Mouse (Mus musculus) adrenal gland, postnatal 14 days (tissue): ENCODE data around the gene Fcer1g. TPM values are rescaled to one million over a fixed set of nuclear protein-coding genes. Genes with fewer than 3 reads are reported as not detected.

Experiments used
- DNase-seq: peaks from one replicate; pipeline ENCODE4 v3.0.0; 2021; ENCODE audit warnings: mixed read lengths
- long read RNA-seq, 2 experiments: library from polyadenylated mRNA; stranded (forward); transcript quantifications; one replicate each; pipeline ENCODE4 v2.0.0; 2021
- total RNA-seq: library from RNA; stranded (reverse); gene quantifications from 2 replicates; pipeline ENCODE4 v1.2.3, GENCODE M21; 2021

The Fcer1g gene
- total RNA-seq: 13.4 and 18.8 TPM in 2 replicates
- long read RNA-seq, experiment 1, partial matches to known transcripts: 0 of 2 reads
- long read RNA-seq, experiment 1, other reads (novel, unspliced or antisense): 0 of 2 reads
- long read RNA-seq, experiment 2, transcript Fcer1g-201 (5 exons, 674 nt): major isoform, 7 of 8 reads
- long read RNA-seq, experiment 2, partial matches to known transcripts: 0 of 8 reads
- long read RNA-seq, experiment 2, other reads (novel, unspliced or antisense): 1 of 8 reads

DNA sequence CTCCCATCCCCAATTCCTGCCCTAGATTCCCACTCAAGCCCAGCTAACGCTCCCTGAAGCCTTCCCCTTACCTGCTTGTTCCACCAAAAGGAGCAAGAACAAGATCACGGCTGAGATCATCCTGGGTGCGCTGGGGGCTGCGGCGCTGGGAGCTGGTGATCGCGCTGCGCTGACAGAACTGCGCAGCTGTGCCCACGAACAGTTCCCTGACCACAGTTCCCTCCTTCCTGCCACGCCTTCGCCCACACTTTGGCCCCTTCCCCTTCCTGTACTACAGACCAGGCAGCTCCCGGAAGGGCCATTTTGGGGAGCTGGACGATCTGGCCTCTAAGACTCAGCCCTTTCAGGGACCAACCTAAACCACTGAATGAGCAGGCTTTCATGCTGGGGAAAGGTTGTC, at the start of gene Fcer1g:
Fcer1g (minus strand) TSS at position 240 of the 400 bp plus-strand sequence.
- no peak for DNase-seq

GRCm38 (mm10) chr1:171283188-171284160, 49.3 kb upstream of the Fcer1g start:
- DNase-seq: no peak

DNA sequence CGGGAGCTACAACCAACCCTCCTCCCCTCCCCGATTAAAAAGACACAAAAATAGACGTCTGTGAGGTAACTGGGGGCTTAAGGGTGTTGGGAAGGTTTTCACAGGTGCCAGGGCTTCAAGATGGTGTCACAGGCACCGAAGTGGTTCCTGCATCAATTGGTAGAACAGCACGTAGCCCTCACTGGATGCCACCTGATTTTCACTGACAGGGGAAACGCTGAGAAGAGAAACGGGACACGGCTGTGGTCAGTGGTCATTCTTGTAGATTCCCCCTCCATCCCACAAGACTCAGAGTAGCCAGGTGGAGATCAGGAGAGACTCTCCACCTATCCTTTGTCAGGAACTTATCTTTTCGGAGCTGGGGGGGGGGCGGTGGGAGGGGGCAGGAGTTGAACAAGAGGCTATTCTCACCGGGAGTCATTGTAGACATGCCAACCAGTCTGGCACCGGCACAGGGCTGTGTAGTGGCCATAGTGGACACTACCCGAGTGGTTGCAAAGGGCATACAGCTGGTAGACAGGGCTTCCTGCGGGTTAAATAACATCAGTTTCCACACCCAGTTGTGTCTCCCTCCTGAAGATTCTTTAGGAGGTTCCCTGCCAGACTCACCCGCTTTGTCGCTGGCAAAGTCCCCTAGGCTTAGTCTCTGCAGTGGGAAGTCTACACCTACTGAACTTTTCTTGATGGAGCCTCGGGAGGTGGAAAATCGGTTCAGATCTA, 48.1 kb upstream of the Fcer1g start:
- DNase-seq: no peak

- peak; percentile 92 for DNase-seq
Measured at GRCm38 (mm10) chr1:171281528-171281923, 47.4 kb upstream of the Fcer1g start.

- peak; percentile 94 for DNase-seq
Measured at GRCm38 (mm10) chr1:171280916-171281527, 46.9 kb upstream of the Fcer1g start, which contains the start of gene Ppox. Ppox (minus strand) TSS chr1:171281186.

DNA sequence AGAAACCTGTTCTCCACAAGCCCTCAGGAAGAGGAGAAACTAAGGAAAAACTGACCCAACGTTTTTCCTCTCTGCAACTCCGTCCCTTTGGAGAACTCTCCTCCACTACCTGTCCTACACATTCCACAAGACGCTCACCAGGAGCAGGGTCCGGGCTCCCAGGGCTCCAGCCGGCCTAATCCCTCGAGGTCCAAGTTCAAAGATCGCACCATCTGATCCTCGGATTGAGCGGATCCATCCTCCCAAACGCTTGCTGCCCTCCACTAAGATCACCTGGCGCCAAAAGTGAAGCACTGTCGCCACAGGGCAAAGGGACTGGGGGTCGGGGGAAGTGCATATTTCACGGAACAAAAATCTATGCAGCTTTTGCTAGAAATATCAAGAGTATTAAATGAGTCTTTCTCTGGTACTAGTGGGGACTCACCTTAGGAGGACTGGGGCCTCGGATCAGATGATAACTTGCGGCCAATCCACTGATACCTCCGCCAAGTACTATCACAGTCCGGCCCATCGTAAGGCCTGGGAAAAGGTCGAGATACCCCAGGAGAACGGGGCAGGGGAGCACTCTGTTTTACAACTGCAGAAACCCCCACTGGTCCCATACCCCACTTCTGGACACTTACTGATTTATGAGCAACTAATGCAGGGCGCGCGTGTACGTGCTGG, 46.2 kb upstream of the Fcer1g start:
- DNase-seq: peak; percentile 55

- DNase-seq: no peak
Measured at GRCm38 (mm10) chr1:171279721-171280120, 45.6 kb upstream of the Fcer1g start.

GRCm38 (mm10) chr1:171279012-171279705, 45.0 kb upstream of the Fcer1g start:
- no peak for DNase-seq

DNA sequence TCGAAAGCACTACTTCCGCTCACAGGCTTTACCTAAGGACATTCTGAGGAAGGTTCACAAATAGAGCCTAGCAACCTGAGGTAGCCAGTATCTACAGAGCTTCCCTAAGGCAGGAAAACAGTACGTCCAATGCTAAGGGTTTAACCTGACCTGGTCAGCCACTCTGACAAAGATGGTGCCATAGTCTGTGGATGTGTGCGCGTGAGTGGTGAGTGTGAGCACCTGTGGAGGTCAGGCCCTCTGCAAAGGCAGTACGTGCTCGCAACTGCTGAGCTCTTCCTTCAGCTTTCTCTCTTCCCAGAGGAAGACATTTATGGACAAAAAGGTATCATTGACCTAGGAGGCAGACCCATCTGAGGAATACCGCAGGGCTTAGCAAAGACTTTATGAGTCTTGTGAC, 44.3 kb upstream of the Fcer1g start:
- no peak for DNase-seq

DNA sequence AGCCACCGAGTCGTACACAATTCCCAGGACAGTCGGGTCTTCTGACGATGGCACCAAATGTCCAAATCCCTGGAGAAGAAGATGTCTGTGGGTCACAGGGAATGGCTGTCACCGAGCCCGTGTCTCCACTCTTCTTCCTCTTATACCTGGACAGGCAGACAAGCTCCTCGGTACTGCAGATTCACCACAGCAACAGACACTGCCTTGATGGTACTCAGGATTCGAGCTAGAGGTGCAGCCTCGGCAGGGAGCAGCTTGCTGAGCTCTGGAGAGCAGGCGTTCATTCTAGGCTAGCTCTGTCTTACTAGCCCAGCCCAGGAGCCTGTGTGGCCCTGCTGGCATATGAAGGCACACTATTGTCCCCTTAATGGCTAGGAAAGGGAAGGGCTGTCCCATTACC, 43.6 kb upstream of the Fcer1g start:
- DNase-seq: no peak

- DNase-seq: no peak
Measured at GRCm38 (mm10) chr1:171276110-171276748, 42.1 kb upstream of the Fcer1g start.

DNA sequence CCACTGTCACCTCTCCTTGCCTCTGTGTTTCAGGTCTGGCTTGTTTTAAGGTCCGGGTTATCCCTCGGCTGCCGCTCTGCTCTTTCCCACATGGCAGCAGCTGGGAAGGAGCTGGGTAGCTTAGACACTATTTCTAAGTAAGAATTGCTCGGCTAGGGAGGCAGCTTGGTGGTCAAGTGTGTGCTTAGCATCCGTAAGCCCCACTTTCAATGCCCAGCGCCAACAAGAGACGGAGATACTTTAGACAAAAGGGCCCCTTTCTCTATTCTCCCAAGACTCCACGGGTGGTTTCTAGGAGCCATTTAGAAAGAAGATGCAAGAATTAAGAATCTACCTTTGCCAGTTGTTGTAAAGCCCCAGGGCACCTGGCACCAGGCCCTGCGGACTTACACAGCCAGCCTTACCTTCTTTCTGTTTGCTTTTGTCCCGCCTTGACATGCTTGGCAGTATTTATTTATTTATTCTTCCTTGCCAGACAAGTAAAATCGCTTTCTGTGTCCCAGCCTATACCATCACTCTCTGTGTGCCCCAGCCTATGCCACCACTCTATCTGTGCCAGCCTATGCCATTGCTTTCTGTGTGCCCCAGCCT, 41.1 kb upstream of the Fcer1g start:
- no peak for DNase-seq

GRCm38 (mm10) chr1:171274171-171274570, 40.0 kb upstream of the Fcer1g start:
- DNase-seq: no peak

DNA sequence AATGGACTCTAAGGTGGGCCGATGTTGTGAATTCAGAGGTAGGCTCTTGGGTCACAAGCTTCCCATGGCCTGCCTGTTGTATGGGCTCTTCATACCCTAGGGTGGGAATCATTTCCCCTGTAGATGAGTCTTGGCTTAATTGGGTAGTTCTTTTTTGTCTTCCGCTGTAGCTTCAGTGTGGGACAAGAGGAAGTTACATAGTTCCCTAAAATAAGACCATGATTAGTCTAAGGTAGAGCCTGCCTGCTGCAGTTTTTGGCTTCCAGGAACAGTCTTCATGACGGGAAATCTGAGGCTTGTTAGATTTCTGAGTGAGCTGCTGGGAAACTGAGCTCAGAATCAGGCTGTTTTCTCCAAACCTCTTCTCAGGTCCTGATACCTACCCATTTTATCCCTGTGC, 37.9 kb upstream of the Fcer1g start:
- no peak for DNase-seq

- DNase-seq: no peak
Measured at GRCm38 (mm10) chr1:171271622-171272021, 37.5 kb upstream of the Fcer1g start.

- DNase-seq: no peak
Measured at GRCm38 (mm10) chr1:171271196-171271595, 37.0 kb upstream of the Fcer1g start.

DNA sequence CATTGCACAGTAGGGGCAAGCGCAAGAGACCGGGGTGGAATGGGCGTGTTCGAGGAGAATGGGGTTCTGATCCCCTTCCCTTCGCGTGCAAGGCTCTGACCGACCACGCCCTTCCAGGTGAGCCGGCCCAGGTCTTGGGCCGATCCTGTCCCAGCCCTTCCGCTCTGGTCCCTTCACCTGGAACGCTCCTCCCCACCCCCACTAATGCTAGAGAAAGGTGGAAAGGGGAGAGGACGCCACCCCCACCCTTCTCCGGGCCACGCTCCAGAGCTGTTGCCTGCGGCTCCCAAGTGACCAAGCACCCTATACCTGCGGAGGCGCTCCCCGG, 36.4 kb upstream of the Fcer1g start:
- peak; percentile 46 for DNase-seq

DNA sequence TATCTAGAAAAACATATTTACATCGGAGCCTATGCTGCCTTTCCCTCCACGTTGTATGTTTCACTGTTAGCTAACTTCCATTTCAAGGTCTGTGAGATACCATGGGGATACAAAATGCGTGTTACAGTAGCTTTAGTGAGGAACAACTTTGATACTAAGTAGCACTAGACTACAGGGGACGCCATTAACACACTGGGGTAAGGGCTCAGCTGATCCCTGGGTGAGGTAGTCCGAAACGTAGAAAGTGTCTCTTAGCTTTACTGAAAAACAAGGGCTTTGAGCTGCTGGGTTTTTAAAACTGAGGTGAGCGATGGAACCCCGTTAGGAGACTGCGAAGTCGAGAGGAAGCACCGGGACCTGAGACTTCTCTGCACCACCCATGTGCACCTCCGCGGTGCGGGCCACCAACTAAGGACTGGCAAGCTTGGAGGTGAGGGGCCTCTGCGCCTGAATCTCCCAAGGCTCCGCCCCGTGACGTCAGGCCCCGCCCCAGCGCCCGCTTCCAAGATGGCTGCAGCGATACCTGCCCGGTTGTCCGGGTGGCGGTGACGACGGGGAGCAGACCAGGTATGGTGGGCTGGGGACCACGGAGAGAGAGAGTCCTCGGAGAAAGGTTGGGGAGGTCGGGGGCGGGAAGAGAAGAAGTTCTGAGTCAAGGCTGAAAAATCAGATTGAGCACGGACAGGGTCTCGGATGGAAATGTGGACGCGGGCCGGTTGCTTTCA, 35.8 kb upstream of the Fcer1g start, which contains the start of gene B4galt3:
B4galt3 (plus strand) TSS at position 481 of the 725 bp plus-strand sequence.
- peak; percentile 98 for DNase-seq

DNA sequence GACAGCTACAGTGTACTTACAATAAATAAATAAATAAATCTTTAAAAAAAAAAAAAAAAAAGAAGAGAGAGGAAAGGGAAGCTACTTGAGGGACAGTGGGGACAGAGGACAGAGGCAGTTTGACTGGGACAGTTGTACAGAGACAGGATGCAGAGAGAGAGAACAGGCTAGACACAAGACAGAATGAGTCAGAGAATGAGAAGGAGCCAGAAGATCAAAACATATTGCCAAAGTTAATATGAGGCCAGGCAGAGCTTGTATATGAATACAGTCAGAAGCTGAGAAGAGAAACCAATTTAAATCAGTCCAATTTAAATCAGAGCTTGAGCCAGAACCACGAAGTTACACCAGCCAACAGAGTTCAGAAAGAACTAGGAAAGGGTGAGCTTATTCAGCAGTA, 34.2 kb upstream of the Fcer1g start:
- no peak for DNase-seq
